Mouse (Mus musculus): Measurements from ENCODE around the gene Bpifa5. TPM values are rescaled to one million over a fixed set of nuclear protein-coding genes. Genes with fewer than 3 reads are reported as not detected.
"Not testable (repeated sequence)": the region's sequence is repeated elsewhere in the genome, so short reads cannot be mapped to it uniquely, and the experiment has no call there.

The Bpifa5 gene
- not detected in 2 replicates for polyA plus RNA-seq (2016; fragmentation: Nextera tagmentation; extraction: Ambion mirVana)

DNA sequence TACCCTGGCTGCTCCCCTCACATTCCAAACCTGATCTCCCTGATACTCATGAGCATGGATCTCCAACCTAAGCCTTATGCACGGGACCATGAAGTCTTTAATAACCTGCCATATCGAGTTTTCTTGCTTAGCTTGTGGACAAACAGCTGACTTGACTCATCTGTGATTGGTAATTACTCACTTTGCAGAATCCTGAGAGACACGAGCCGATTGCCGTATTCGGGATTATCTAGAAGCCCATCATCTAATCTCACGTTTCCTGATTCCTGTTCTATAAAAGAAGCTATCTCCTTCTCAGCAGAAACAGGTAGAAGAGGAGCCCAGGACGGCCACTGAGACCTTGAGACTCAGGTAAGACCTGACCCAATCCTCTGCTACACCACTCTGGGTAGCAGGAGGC lies at the start of gene Bpifa5:
TSS of gene Bpifa5 (plus strand) at position 301 of the 400 bp plus-strand sequence.
- Histone ChIP-seq H3K9me3 (peaks cover 12% of the 10 kb centered on the region), H3K4me3 (no peak within 1 kb of the TSS), H3K4me1 (no peaks in the 10 kb centered on the region), H3K36me3 (replicated peaks) (no peaks in the 10 kb centered on the region), H3K27me3 (ENCODE audit: poor library complexity, severe bottlenecking) (no peaks in the 10 kb centered on the region), H3K27ac (no peak within 1 kb of the TSS)
- no peak for DNase-seq (ENCODE audit: extremely low spot score, low spot score)
- 80% methylated on average over 8 of the region's 8 CpGs for WGBS

DNA sequence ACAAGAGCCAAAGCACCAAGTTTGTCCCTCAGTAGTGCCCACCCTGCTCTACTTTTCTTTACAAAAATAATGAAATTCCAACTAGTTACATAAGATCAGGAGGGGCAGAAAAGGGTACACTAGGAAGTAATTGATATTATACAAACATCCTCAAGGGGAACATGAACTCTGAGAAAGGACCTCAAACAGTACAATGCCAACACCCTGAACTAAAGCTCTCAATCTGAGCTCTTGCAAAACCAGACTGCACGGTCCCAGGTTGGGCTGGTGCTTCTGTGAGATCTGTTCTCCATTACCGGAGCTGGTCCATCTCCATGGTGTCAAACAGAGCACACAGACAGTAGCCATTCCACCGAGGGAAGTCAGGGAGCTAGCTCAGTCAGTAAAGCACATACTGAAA lies 45.0 kb upstream of the Bpifa5 start:
- Histone ChIP-seq H3K27ac (no peak overlapping the region), H3K27me3 (ENCODE audit: poor library complexity, severe bottlenecking) (no peaks in the 10 kb centered on the region), H3K36me3 (replicated peaks) (no peaks in the 10 kb centered on the region), H3K9me3 (no peaks in the 10 kb centered on the region), H3K4me3 (no peak overlapping the region), H3K4me1 (no peaks in the 10 kb centered on the region)
- DNase-seq (ENCODE audit: extremely low spot score, low spot score): no peak
- 93% methylated on average over 3 of the region's 3 CpGs for WGBS

DNA sequence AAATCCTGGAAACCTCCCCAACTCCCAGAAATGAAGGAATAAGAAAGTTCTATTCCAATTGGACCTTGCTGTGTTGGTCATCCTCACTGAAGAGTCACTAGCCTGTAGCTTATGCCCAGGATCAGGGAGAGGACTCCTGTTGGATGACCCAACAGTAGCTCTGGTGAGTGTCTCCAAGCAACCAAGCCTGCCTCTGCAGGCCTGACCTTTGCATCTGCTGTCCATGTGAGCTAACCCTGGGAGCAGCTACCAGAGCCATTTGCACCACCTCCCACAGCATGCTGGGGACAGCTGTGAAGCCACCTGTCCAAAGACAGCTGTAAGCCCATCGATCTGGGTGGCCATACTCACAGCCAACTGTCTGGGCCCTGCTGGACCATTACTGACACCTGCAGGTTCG lies 32.3 kb upstream of the Bpifa5 start, which contains the start of gene Bpifa3:
TSS of gene Bpifa3 (plus strand) at position 217 of the 400 bp plus-strand sequence.
- DNase-seq (ENCODE audit: extremely low spot score, low spot score): no peak
- WGBS: 66% methylated on average over 2 of the region's 2 CpGs
- no peaks in the 10 kb centered on the region for H3K4me1 ChIP-seq

DNA sequence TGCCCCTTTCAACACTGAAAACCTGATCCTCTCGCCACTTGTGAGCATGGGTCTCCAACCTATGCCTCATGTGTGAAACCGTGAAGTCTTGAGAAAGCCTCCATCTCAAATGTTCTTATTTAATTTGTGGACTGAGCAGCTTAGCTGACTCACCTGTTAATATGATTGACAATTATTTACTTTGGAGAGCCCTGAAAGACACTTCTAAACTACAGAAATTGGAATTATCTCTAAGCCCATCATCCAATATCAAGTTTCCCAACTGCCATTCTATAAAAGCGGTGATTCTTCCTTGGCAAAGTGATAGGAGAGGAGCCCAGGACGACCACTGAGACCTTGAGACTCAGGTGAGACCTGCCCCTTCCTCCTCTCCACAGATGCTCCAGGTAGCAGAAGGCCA lies 19.8 kb upstream of the Bpifa5 start, which contains the start of gene Bpifa1:
TSS of gene Bpifa1 (plus strand) at position 301 of the 400 bp plus-strand sequence.
- DNase-seq (ENCODE audit: extremely low spot score, low spot score): no peak
- Histone ChIP-seq H3K4me3 (no peak within 1 kb of the TSS), H3K27ac (no peak within 1 kb of the TSS), H3K9me3 (no peaks in the 10 kb centered on the region), H3K4me1 (no peaks in the 10 kb centered on the region), H3K27me3 (ENCODE audit: poor library complexity, severe bottlenecking) (no peaks in the 10 kb centered on the region), H3K36me3 (replicated peaks) (no peaks in the 10 kb centered on the region)
- 84% methylated on average over 4 of the region's 4 CpGs for WGBS

More for the DNA sequence above, 32.3 kb upstream of the Bpifa5 start, which contains the start of gene Bpifa3:
- Histone ChIP-seq H3K36me3 (replicated peaks) (no peaks in the 10 kb centered on the region), H3K27ac (no peak within 1 kb of the TSS), H3K4me3 (no peak within 1 kb of the TSS), H3K9me3 (no peaks in the 10 kb centered on the region), H3K27me3 (ENCODE audit: poor library complexity, severe bottlenecking) (no peaks in the 10 kb centered on the region)

DNA sequence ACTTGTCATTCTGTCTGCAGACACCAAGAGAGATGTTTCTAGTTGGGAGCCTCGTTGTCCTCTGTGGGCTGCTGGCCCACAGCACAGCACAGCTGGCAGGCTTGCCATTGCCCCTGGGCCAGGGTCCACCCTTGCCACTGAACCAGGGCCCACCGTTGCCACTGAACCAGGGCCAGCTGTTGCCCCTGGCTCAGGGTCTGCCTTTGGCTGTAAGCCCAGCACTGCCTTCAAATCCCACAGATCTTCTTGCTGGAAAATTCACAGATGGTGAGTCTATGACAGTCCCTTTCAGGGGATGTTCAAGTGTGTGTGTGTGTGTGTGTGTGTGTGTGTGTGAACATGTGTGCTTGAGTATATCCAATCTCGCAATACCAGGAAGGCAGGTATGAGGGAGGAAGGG lies 18.7 kb upstream of the Bpifa5 start:
- 89% methylated on average over 3 of the region's 3 CpGs for WGBS
- DNase-seq (ENCODE audit: extremely low spot score, low spot score): no peak

DNA sequence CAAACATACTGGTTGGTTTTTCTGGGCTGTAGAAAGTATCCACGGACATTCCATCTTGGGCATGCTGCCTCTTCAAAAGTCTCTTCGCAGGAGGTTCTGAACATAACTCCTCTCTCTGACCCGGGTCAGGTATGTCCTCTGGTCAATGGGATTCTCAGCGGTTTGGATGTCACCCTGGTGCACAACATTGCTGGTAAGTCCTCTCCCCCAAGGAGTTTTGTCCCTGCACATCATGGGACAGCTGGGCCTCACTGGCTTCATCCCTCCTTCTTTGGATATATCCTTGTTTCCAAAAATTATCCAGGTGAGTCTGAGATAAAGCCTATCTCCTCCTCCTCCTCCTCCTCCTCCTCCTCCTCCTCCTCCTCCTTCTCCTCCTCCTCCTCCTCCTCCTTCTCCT lies 14.9 kb upstream of the Bpifa5 start:
- no peaks in the 10 kb centered on the region for H3K4me1 ChIP-seq
- no peak for DNase-seq (ENCODE audit: extremely low spot score, low spot score)
- WGBS: 91% methylated on average over 4 of the region's 4 CpGs
- H3K9me3 ChIP-seq: no peaks in the 10 kb centered on the region
- no peak overlapping the region for H3K27ac ChIP-seq
- H3K36me3 ChIP-seq (replicated peaks): no peaks in the 10 kb centered on the region
- H3K4me3 ChIP-seq: no peak overlapping the region
- no peaks in the 10 kb centered on the region for H3K27me3 ChIP-seq (ENCODE audit: poor library complexity, severe bottlenecking)

More for the DNA sequence above, 18.7 kb upstream of the Bpifa5 start:
- no peaks in the 10 kb centered on the region for H3K4me1 ChIP-seq
- no peaks in the 10 kb centered on the region for H3K9me3 ChIP-seq
- no peaks in the 10 kb centered on the region for H3K36me3 ChIP-seq (replicated peaks)
- H3K4me3 ChIP-seq: no peak overlapping the region
- no peak overlapping the region for H3K27ac ChIP-seq
- no peaks in the 10 kb centered on the region for H3K27me3 ChIP-seq (ENCODE audit: poor library complexity, severe bottlenecking)

DNA sequence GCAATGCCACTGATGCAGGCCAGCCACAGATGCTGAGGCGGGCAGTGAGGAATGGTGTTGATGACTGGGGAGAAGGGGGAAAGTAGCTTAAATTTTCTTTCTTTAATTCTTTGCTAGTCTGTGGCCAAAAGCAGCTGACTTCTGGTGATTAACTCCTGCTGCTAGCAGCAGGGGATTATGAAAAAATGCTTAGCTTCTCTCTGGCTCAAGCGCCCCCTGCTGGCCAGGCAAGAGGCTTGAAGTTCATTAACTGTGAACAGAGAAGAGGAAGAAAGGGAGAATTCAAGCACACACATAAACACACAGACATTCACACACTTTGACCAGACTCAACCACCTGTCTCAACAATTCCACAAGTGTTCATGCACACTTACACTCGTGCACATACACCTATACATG lies 4.0 kb upstream of the Bpifa5 start:
- H3K9me3 ChIP-seq: peaks cover 12% of the 10 kb centered on the region
- WGBS: 29% methylated on average over 3 of the region's 3 CpGs
- H3K27me3 ChIP-seq (ENCODE audit: poor library complexity, severe bottlenecking): no peaks in the 10 kb centered on the region
- no peaks in the 10 kb centered on the region for H3K36me3 ChIP-seq (replicated peaks)
- peak; percentile 46 for DNase-seq (ENCODE audit: extremely low spot score, low spot score)
- no peak overlapping the region for H3K27ac ChIP-seq
- H3K4me3 ChIP-seq: no peak overlapping the region
- no peaks in the 10 kb centered on the region for H3K4me1 ChIP-seq

DNA sequence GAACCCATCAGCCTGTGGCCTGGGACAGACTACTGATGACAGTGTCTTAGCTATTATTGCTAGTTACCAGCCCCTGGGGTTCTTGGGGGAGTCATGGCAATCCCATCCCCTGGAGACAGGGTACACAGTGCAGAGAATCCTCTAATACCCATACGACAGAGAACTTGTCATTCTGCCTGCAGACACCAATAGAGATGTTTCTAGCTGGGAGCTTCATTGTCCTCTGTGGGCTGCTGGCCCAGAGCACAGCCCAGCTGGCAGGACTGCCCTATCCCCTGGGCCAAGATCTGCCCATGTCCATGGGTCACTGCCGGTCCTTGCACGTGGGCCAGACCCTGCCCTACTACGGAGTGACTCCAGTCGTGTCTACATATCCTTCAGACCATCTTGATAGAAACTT lies 899 bp downstream of the Bpifa5 start:
- WGBS: 91% methylated on average over 5 of the region's 5 CpGs
- peaks cover 12% of the 10 kb centered on the region for H3K9me3 ChIP-seq
- no peak for DNase-seq (ENCODE audit: extremely low spot score, low spot score)
- no peaks in the 10 kb centered on the region for H3K27me3 ChIP-seq (ENCODE audit: poor library complexity, severe bottlenecking)
- no peak overlapping the region for H3K4me3 ChIP-seq
- no peaks in the 10 kb centered on the region for H3K4me1 ChIP-seq
- no peaks in the 10 kb centered on the region for H3K36me3 ChIP-seq (replicated peaks)
- H3K27ac ChIP-seq: no peak overlapping the region

DNA sequence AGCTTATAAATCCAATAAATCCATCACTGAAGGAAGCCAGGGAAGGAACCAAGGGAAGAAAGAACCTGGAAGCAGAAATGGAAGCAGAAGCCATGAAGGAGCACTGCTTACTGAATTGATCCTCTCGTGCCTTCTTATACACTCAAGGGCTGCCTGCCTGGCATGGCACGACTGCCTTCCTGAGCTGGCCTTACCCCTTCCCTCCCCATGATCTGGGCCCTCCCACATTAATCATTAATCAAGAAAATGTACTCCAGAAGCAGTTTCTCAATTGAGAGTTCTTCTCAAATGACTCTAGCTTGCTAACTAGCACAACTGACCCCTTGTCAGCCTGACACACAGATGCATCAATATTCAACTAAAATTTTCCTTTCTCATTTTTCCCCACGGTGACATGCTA lies 6.8 kb downstream of the Bpifa5 start:
- no peaks in the 10 kb centered on the region for H3K9me3 ChIP-seq
- no peak overlapping the region for H3K4me3 ChIP-seq
- no peak overlapping the region for H3K27ac ChIP-seq
- no peaks in the 10 kb centered on the region for H3K36me3 ChIP-seq (replicated peaks)
- no peaks in the 10 kb centered on the region for H3K27me3 ChIP-seq (ENCODE audit: poor library complexity, severe bottlenecking)
- 79% methylated on average over 3 of the region's 3 CpGs for WGBS
- no peak for DNase-seq (ENCODE audit: extremely low spot score, low spot score)
- no peaks in the 10 kb centered on the region for H3K4me1 ChIP-seq

DNA sequence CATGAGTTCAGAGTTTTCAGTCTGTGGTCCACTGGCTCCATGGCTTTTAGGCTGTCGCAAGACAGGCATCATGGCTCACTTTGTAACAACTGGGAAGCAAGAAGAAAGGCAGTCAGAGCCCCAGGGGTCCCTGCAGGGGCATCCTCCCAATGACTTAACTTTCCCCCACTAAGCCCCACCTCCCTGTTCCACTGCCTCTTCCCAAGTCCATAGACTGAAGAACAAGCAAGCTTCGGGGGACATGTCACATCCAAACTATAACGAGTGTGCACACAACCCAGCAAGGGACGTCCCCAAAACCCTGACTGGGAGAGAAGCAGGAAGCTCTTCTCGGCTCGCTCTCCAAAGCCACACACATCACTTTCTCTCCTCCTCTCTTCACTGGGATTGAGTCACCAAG lies 9.2 kb downstream of the Bpifa5 start:
- Histone ChIP-seq H3K27ac (no peak overlapping the region), H3K4me1 (no peaks in the 10 kb centered on the region), H3K4me3 (no peak overlapping the region), H3K36me3 (replicated peaks) (no peaks in the 10 kb centered on the region), H3K27me3 (ENCODE audit: poor library complexity, severe bottlenecking) (no peaks in the 10 kb centered on the region), H3K9me3 (no peaks in the 10 kb centered on the region)
- WGBS: 77% methylated on average over 6 of the region's 6 CpGs
- no peak for DNase-seq (ENCODE audit: extremely low spot score, low spot score)

DNA sequence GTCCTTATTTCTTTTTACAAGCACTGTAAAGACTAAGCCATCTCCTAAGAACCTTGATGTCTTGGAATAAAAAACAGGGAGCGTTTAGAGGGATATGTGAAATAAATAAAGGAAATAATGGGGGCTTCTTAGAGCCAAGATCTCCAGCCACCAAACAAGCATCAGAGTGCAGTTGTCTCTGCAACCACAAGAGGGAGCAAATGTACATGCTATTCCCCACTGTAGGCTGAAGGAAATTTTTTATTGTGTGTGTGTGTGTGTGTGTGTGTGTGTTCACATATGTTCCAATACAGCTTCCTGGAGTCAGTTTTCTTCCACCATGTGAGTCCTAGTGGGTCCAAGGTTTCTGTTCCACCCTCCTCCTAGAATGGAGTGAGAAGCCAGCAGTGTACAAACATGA lies 10.9 kb downstream of the Bpifa5 start:
- H3K27ac ChIP-seq: no peak overlapping the region
- peak; percentile 25 for DNase-seq (ENCODE audit: extremely low spot score, low spot score)
- no peak overlapping the region for H3K4me3 ChIP-seq
- H3K9me3 ChIP-seq: no peaks in the 10 kb centered on the region
- H3K36me3 ChIP-seq (replicated peaks): no peaks in the 10 kb centered on the region
- WGBS: 53% methylated on average over 1 of the region's 1 CpGs
- no peaks in the 10 kb centered on the region for H3K27me3 ChIP-seq (ENCODE audit: poor library complexity, severe bottlenecking)
- H3K4me1 ChIP-seq: no peaks in the 10 kb centered on the region

DNA sequence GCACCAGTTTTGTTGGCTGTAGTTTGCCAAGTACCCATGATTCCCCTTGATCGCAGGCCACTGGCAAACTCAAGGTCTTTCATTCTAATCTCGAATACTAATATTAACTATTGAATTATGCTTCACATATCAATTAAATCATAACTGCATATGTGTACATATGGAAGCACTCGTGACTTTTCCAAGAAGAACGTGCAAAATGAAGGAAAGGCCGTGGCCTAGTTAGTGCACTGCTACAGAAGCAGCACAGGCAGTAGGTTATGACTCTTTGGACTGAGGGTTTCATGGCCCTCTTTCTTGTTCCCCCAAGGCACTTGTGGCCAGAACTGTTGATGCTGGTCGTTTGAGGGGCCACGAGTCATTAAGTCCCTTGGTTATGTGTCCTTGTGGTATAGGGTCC lies 19.5 kb downstream of the Bpifa5 start:
- H3K9me3 ChIP-seq; H3K27me3 ChIP-seq (ENCODE audit: poor library complexity, severe bottlenecking); H3K27ac ChIP-seq; DNase-seq (ENCODE audit: extremely low spot score, low spot score); H3K4me1 ChIP-seq; H3K4me3 ChIP-seq; H3K36me3 ChIP-seq (replicated peaks): not testable (repeated sequence)
- 88% methylated on average over 7 of the region's 7 CpGs for WGBS

DNA sequence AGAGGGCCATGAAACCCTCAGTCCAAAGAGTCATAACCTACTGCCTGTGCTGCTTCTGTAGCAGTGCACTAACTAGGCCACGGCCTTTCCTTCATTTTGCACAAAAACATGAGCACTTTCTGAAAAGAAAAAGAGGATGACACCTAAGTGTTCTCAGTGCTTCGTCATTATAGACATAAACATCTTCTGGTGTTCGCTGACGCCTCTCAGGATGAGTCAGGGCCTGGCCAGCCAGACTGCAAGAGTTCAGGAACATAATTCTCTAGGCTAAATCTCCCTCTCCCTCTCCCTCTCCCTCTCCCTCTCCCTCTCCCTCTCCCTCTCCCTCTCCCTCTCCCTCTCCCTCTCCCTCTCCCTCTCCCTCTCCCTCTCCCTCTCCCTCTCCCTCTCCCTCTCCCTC lies 20.7 kb downstream of the Bpifa5 start:
- not testable (repeated sequence) for H3K4me1 ChIP-seq; H3K36me3 ChIP-seq (replicated peaks); DNase-seq (ENCODE audit: extremely low spot score, low spot score); H3K27me3 ChIP-seq (ENCODE audit: poor library complexity, severe bottlenecking); H3K9me3 ChIP-seq; H3K27ac ChIP-seq; H3K4me3 ChIP-seq
- 81% methylated on average over 4 of the region's 4 CpGs for WGBS

DNA sequence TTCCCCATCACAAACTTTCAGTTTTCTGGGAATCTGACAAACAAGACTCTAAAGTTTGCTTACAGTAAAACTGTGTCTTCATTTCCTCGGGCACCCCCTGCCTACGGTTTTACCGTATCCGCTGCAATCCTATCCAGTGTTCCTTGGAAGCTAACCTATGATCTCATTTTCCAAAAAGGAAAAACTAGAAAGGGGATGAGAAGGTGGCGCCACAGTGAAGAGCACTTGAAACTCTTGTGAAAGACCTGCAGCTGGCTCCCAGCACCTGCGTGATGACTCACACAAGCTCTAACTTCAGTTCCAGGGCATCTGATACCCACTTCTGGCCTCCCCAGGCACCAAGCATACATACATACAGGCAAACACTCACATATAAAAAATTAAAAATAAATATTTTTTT lies 22.9 kb downstream of the Bpifa5 start:
- Histone ChIP-seq H3K27ac (no peak overlapping the region), H3K4me3 (no peak overlapping the region), H3K4me1 (0 out of 2 replicates have a peak, but pooled peaks cover 3% of the 10 kb centered on the region), H3K36me3 (replicated peaks) (no peaks in the 10 kb centered on the region), H3K9me3 (no peaks in the 10 kb centered on the region), H3K27me3 (ENCODE audit: poor library complexity, severe bottlenecking) (no peaks in the 10 kb centered on the region)
- DNase-seq (ENCODE audit: extremely low spot score, low spot score): no peak
- 89% methylated on average over 6 of the region's 6 CpGs for WGBS

Measured in forebrain, embryonic 10.5 days (tissue).